Mouse (Mus musculus) forebrain, embryonic 14.5 days (tissue): Measurements from ENCODE around the gene Casp2. TPM values are rescaled to one million over a fixed set of nuclear protein-coding genes. Genes with fewer than 3 reads are reported as not detected.
A peak's percentile ranks its signal among the peaks of the same experiment; 100 is the strongest.

Source experiments
- ATAC-seq: fragments of 200-750 bp; cut with Nextera tagmentation; 2 replicates; pipeline ENCODE4 v1.8.0; 2017; ENCODE audit warnings: mild to moderate bottlenecking, moderate library complexity
- DNase-seq: peaks from one replicate; pipeline ENCODE4 v3.0.0-alpha.2; 2015; ENCODE audit warnings: low spot score
- H3K27ac ChIP-seq: fragments of 300-500 bp; sonication (generic); 2 replicates; pipeline ENCODE4 v1.5.1; 2014; ENCODE audit warnings: low read depth, mild to moderate bottlenecking, control low read depth, low read length, moderate library complexity
- H3K27me3 ChIP-seq: fragments of 300-500 bp; sonication (generic); replicated peaks from 2 replicates; pipeline ENCODE4 v1.6.1; 2014; ENCODE audit warnings: low read length, control low read depth, mixed read lengths; ENCODE audit not compliant: control insufficient read depth, insufficient read depth
- H3K36me3 ChIP-seq: fragments of 300-500 bp; sonication (generic); 2 replicates; pipeline ENCODE4 v1.6.1; 2014; ENCODE audit warnings: low read length, control low read depth; ENCODE audit not compliant: control insufficient read depth, insufficient read depth
- H3K4me1 ChIP-seq: fragments of 300-500 bp; sonication (generic); 2 replicates; pipeline ENCODE4 v1.6.1; 2014; ENCODE audit warnings: antibody characterized with exemption, low read length, control low read depth; ENCODE audit not compliant: control insufficient read depth, insufficient read depth
- H3K4me2 ChIP-seq: fragments of 300-500 bp; sonication (generic); 2 replicates; pipeline ENCODE4 v1.6.1; 2014; ENCODE audit warnings: mild to moderate bottlenecking, control low read depth, low read length
- H3K4me3 ChIP-seq: fragments of 300-500 bp; sonication (generic); 2 replicates; pipeline ENCODE4 v1.5.1; 2014; ENCODE audit warnings: low read depth, low read length, control low read depth
- H3K9ac ChIP-seq: fragments of 300-500 bp; sonication (generic); 2 replicates; pipeline ENCODE4 v1.6.1; 2014; ENCODE audit warnings: mild to moderate bottlenecking, low read length, control low read depth, moderate library complexity
- H3K9me3 ChIP-seq: fragments of 300-500 bp; sonication (generic); replicated peaks from 2 replicates; pipeline ENCODE4 v1.6.1; 2016; ENCODE audit warnings: low read length, control low read depth, mixed read lengths; ENCODE audit not compliant: control insufficient read depth
- WGBS: fragments of 180-500 bp; shearing (Covaris S2); extraction: QIAGEN DNeasy Blood & Tissue Kit; methylation state at CpG from one replicate; pipeline ENCODE4 v1.1.7; 2014; 5-methylcytosine and 5-hydroxymethylcytosine counted together
- polyA plus RNA-seq: library from polyadenylated mRNA; unstranded; fragments of >200 nt; fragmentation: Nextera tagmentation; extraction: Ambion mirVana; gene quantifications from 2 replicates; pipeline ENCODE4 v1.2.1, GENCODE M21; 2014

Gene Casp2
- polyA plus RNA-seq, 1 experiment from 2014 or later, result 61.3 TPM

- no peak overlapping the region for H3K4me2 ChIP-seq
- H3K9ac ChIP-seq, result no peak overlapping the region
- ATAC-seq (no peak), DNase-seq (peak; percentile 67)
- WGBS, result 77% methylated on average over 6 of the region's 6 CpGs
- H3K36me3 ChIP-seq, result no peaks in the 10 kb centered on the region
- H3K4me1 ChIP-seq, result no peaks in the 10 kb centered on the region
- no peak overlapping the region for H3K4me3 ChIP-seq
- no peaks in the 10 kb centered on the region for H3K9me3 ChIP-seq
- no peak overlapping the region for H3K27ac ChIP-seq
- H3K27me3 ChIP-seq, result no peaks in the 10 kb centered on the region
Observed at GRCm38 (mm10) chr6:42241311-42242045, 23.3 kb upstream of the Casp2 start.

- WGBS, result 4% methylated on average over 28 of the region's 28 CpGs
- peak; percentile 98 for ATAC-seq
Observed at GRCm38 (mm10) chr6:42245711-42246353, 19.0 kb upstream of the Casp2 start, which contains the start of gene Gstk1. Gene Gstk1, plus strand, starts transcription at chr6:42245935.

GRCm38 (mm10) chr6:42247173-42247572 is 17.6 kb upstream of the Casp2 start:
- H3K4me3 ChIP-seq, result no peak overlapping the region
- no peak overlapping the region for H3K27ac ChIP-seq
- H3K9ac ChIP-seq, result no peak overlapping the region
- H3K4me1 ChIP-seq, result no peaks in the 10 kb centered on the region
- no peak for DNase-seq
- H3K4me2 ChIP-seq, result 0 out of 2 replicates have a peak overlapping the region, but pooled peaks have one; percentile 8
- 12% methylated on average over 8 of the region's 8 CpGs for WGBS
- no peaks in the 10 kb centered on the region for H3K36me3 ChIP-seq
- no peak for ATAC-seq
- no peaks in the 10 kb centered on the region for H3K27me3 ChIP-seq
- no peaks in the 10 kb centered on the region for H3K9me3 ChIP-seq

More at GRCm38 (mm10) chr6:42245711-42246353, 19.0 kb upstream of the Casp2 start, which contains the start of gene Gstk1:
- H3K9me3 ChIP-seq, result no peaks in the 10 kb centered on the region
- peak; percentile 89 for DNase-seq
- H3K36me3 ChIP-seq, result no peaks in the 10 kb centered on the region
- no peaks in the 10 kb centered on the region for H3K27me3 ChIP-seq
- H3K4me1 ChIP-seq, result no peaks in the 10 kb centered on the region
- no peak within 1 kb of the TSS for H3K27ac ChIP-seq
- H3K9ac ChIP-seq, result peak within 1 kb of the TSS; percentile 43; the same call in 1 of the 2 replicates
- H3K4me2 ChIP-seq, result peak within 1 kb of the TSS; percentile 51
- H3K4me3 ChIP-seq, result peak within 1 kb of the TSS; percentile 31

- WGBS, result 70% methylated on average over 1 of the region's 1 CpGs
- H3K36me3 ChIP-seq, result no peaks in the 10 kb centered on the region
- H3K9ac ChIP-seq, result no peak overlapping the region
- H3K4me3 ChIP-seq, result no peak overlapping the region
- no peaks in the 10 kb centered on the region for H3K4me1 ChIP-seq
- ATAC-seq (no peak), DNase-seq (peak; percentile 70)
- no peaks in the 10 kb centered on the region for H3K9me3 ChIP-seq
- no peak overlapping the region for H3K4me2 ChIP-seq
- H3K27me3 ChIP-seq, result no peaks in the 10 kb centered on the region
- H3K27ac ChIP-seq, result no peak overlapping the region
Observed at GRCm38 (mm10) chr6:42247981-42248380, 16.8 kb upstream of the Casp2 start.

- H3K36me3 ChIP-seq, result no peaks in the 10 kb centered on the region
- H3K4me2 ChIP-seq, result no peak overlapping the region
- H3K9ac ChIP-seq, result no peak overlapping the region
- DNase-seq (no peak), ATAC-seq (no peak)
- H3K27ac ChIP-seq, result no peak overlapping the region
- H3K9me3 ChIP-seq, result no peaks in the 10 kb centered on the region
- H3K27me3 ChIP-seq, result no peaks in the 10 kb centered on the region
- H3K4me3 ChIP-seq, result no peak overlapping the region
- 91% methylated on average over 4 of the region's 4 CpGs for WGBS
- H3K4me1 ChIP-seq, result no peaks in the 10 kb centered on the region
Observed at GRCm38 (mm10) chr6:42251791-42252190, 13.0 kb upstream of the Casp2 start.

- Histone ChIP-seq H3K4me3 (no peak overlapping the region), H3K27ac (no peak overlapping the region), H3K4me1 (no peaks in the 10 kb centered on the region), H3K4me2 (no peak overlapping the region), H3K36me3 (no peaks in the 10 kb centered on the region), H3K9me3 (no peaks in the 10 kb centered on the region), H3K9ac (no peak overlapping the region), H3K27me3 (no peaks in the 10 kb centered on the region)
- WGBS, result 65% methylated on average over 2 of the region's 2 CpGs
- DNase-seq, result peak; percentile 27
- ATAC-seq, result no peak
Observed at GRCm38 (mm10) chr6:42253103-42253502, 11.7 kb upstream of the Casp2 start.

- Histone ChIP-seq H3K4me3 (no peak overlapping the region), H3K4me2 (no peak overlapping the region), H3K4me1 (no peaks in the 10 kb centered on the region), H3K9ac (no peak overlapping the region), H3K9me3 (no peaks in the 10 kb centered on the region), H3K27me3 (no peaks in the 10 kb centered on the region), H3K27ac (no peak overlapping the region), H3K36me3 (no peaks in the 10 kb centered on the region)
- peak; percentile 74 for ATAC-seq
- WGBS, result 17% methylated on average over 11 of the region's 11 CpGs
- peak; percentile 68 for DNase-seq
Observed at GRCm38 (mm10) chr6:42257303-42257863, 7.4 kb upstream of the Casp2 start.

GRCm38 (mm10) chr6:42260430-42260829 is 4.4 kb upstream of the Casp2 start:
- H3K9ac ChIP-seq, result no peak overlapping the region
- WGBS, result 81% methylated on average over 6 of the region's 6 CpGs

More at GRCm38 (mm10) chr6:42260430-42260829, 4.4 kb upstream of the Casp2 start:
- DNase-seq (no peak), ATAC-seq (no peak)
- no peaks in the 10 kb centered on the region for H3K9me3 ChIP-seq
- H3K36me3 ChIP-seq, result no peaks in the 10 kb centered on the region
- H3K4me2 ChIP-seq, result no peak overlapping the region
- H3K27ac ChIP-seq, result no peak overlapping the region
- H3K27me3 ChIP-seq, result no peaks in the 10 kb centered on the region
- no peaks in the 10 kb centered on the region for H3K4me1 ChIP-seq
- no peak overlapping the region for H3K4me3 ChIP-seq
